Mouse (Mus musculus): ENCODE measurements around the gene Igfbp7. TPM values are rescaled to one million over a fixed set of nuclear protein-coding genes. Genes with fewer than 3 reads are reported as not detected.

Igfbp7 gene
- polyA plus RNA-seq, 1 experiment = 201 TPM

DNA sequence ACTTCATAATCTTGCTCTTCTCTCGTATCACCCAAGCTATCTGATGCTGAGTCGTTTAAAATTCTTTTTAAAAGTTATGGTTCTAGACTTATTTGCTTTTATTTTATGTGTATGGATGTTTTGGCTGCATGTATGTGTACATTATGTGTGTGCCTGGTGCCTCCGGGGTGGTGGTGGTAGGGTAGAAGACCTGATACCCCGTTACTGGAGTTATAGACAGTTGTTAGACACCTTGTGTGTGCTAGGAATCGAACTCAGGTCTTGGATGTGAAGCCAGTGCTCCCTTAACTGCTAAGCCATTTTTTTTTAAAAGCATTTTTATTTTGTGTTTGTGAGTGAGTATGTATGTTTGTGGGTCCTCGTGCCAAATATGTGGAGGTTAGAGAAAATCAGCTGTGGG lies 689 bp upstream of the Igfbp7 start:
- Histone ChIP-seq H3K4me2 (ENCODE audit: low read depth) (peak overlapping the region; percentile 93), H3K79me2 (ENCODE audit: control insufficient read depth, insufficient read depth) (peaks cover 27% of the 10 kb centered on the region), H3K36me3 (ENCODE audit: control insufficient read depth, insufficient read depth) (no peaks in the 10 kb centered on the region), H3ac (ENCODE audit: control insufficient read depth, insufficient read length) (no peak overlapping the region), H3K27me3 (ENCODE audit: control insufficient read depth, insufficient read depth, insufficient read length) (no peaks in the 10 kb centered on the region), H3K4me3 (peak overlapping the region; percentile 25)
- TF ChIP-seq E2F4 (IDR thresholded peaks at IDR 0.05; ENCODE audit: insufficient read depth) = no peak
- no peak for TF ChIP-seq POLR2A (IDR thresholded peaks at IDR 0.05; ENCODE audit: insufficient read length, low read depth)
- TF ChIP-seq REST (IDR thresholded peaks at IDR 0.05; ENCODE audit: insufficient read depth, insufficient read length) = no peak
- TF ChIP-seq POLR2AphosphoS2 (IDR thresholded peaks at IDR 0.05; ENCODE audit: insufficient read length, low read depth) = no peak
- no peak for TF ChIP-seq MAX (IDR thresholded peaks at IDR 0.05; ENCODE audit: low read depth)

DNA sequence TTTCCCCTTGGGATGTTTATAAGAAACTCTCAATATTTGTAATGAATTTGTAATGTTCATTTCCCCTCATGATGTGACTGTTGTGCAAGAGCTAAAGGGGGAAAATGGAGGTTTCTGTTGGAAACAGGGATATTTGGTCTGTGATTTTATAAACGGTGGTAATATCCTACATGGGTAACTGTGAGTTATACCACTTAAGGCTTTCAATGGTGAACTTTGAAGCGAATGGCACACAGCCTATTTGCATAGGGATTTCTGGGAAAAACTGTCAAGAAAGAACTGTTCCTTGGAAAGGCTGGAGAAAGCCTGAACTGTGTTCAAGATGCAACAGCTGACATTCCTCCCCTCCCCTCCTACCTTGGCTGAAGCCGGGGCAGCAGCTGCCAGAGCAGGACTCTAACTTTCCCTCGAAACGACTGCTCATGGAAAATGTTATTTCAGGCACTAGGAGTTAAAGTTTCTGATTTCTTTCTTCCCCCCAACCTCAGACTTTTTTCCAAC lies 1.4 kb downstream of the Igfbp7 start:
- peaks cover 34% of the 10 kb centered on the region for H3K79me2 ChIP-seq (ENCODE audit: control insufficient read depth, insufficient read depth)
- no peak overlapping the region for H3ac ChIP-seq (ENCODE audit: control insufficient read depth, insufficient read length)
- H3K4me2 ChIP-seq (ENCODE audit: low read depth) = peak overlapping the region; percentile 93
- TF ChIP-seq CEBPB (IDR thresholded peaks at IDR 0.05; ENCODE audit: insufficient read depth, poor library complexity, severe bottlenecking) (no peak), MYOD1 (IDR thresholded peaks at IDR 0.05; ENCODE audit: control insufficient read depth in 1 of 3, insufficient read length in 2 of 3, low read depth in 2 of 3) (peak in 2 of 3 experiments; percentile 72 to 80), TCF3 (IDR thresholded peaks at IDR 0.05; ENCODE audit: insufficient read length, low read depth) (no peak), MYOG (IDR thresholded peaks at IDR 0.05; ENCODE audit: control insufficient read depth in 1 of 3, insufficient read depth in 1 of 3, insufficient read length in 2 of 3, low read depth in 2 of 3) (peak in 2 of 3 experiments; percentile 69 to 78)
- H3K36me3 ChIP-seq (ENCODE audit: control insufficient read depth, insufficient read depth) = no peaks in the 10 kb centered on the region
- peak overlapping the region; percentile 25 for H3K4me3 ChIP-seq
- no peaks in the 10 kb centered on the region for H3K27me3 ChIP-seq (ENCODE audit: control insufficient read depth, insufficient read depth, insufficient read length)

DNA sequence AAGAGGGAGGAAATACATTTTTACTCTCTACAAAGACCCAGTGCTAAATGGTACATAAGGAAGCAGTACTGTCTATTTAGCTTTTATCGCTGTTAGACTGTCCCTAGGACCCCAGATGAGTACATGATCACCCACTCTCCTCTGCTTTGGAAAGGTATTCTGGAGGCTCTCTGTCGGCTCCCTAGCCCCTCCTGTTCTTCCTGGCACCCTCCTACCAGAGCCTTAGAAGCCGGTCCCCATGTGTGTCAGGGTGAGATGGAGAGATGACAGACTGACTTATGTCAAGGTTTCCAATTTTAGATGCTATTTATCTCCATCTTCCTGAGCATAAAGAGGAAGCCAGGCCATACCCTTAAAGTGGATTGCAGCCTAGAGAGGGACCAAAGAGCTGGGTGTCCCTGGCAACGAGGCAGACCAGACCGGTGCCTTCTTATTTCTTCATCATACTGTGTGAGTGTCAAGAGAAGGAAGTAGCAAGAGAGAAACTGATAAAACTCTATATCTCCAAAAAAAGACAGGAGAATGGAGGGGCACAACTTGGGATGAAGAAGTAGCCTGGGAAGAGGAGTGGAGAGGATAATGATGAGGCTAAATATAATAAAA lies 2.3 kb downstream of the Igfbp7 start:
- H3K27me3 ChIP-seq (ENCODE audit: control insufficient read depth, insufficient read depth, insufficient read length) = no peaks in the 10 kb centered on the region

DNA sequence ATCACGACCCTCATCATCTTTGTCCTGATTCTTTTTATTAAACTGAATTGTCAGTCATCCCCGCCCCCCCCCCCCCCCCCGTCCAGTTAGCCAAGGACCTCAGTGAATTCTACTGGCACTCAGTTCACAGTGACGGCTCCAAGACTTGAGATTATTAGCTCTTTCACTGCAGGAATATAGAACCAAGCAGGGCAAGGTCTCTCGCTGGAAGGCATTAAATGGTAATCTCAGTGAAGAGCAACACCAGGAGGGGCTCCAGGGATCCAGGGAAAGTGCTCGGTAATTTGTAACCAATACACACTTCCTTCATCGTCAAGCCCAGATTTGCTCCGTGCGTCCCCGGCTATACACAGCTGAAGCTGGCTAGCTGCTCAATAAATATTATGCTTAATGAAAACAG lies 2.9 kb downstream of the Igfbp7 start:
- Histone ChIP-seq H3K4me2 (ENCODE audit: low read depth) (no peak overlapping the region), H3K79me2 (ENCODE audit: control insufficient read depth, insufficient read depth) (peaks cover 34% of the 10 kb centered on the region), H3ac (ENCODE audit: control insufficient read depth, insufficient read length) (no peak overlapping the region), H3K36me3 (ENCODE audit: control insufficient read depth, insufficient read depth) (no peaks in the 10 kb centered on the region), H3K4me3 (no peak overlapping the region), H3K27me3 (ENCODE audit: control insufficient read depth, insufficient read depth, insufficient read length) (no peaks in the 10 kb centered on the region)
- TF ChIP-seq REST (IDR thresholded peaks at IDR 0.05; ENCODE audit: insufficient read depth, insufficient read length) (no peak), CEBPB (IDR thresholded peaks at IDR 0.05; ENCODE audit: insufficient read depth, poor library complexity, severe bottlenecking) (no peak), E2F4 (IDR thresholded peaks at IDR 0.05; ENCODE audit: insufficient read depth) (no peak), POLR2AphosphoS2 (IDR thresholded peaks at IDR 0.05; ENCODE audit: insufficient read length, low read depth) (no peak), TCF12 (IDR thresholded peaks at IDR 0.05; ENCODE audit: insufficient read depth, poor library complexity, severe bottlenecking) (no peak), USF1 (IDR thresholded peaks at IDR 0.05; ENCODE audit: low read depth) (no peak), POLR2A (IDR thresholded peaks at IDR 0.05; ENCODE audit: insufficient read length, low read depth) (no peak), MYOD1 (IDR thresholded peaks at IDR 0.05; ENCODE audit: control insufficient read depth in 1 of 3, insufficient read length in 2 of 3, low read depth in 2 of 3) (no peak), SRF (IDR thresholded peaks at IDR 0.05; ENCODE audit: control insufficient read depth, insufficient read length, low read depth) (no peak), TCF3 (IDR thresholded peaks at IDR 0.05; ENCODE audit: insufficient read length, low read depth) (no peak), MAX (IDR thresholded peaks at IDR 0.05; ENCODE audit: low read depth) (no peak), MYOG (IDR thresholded peaks at IDR 0.05; ENCODE audit: control insufficient read depth in 1 of 3, insufficient read depth in 1 of 3, insufficient read length in 2 of 3, low read depth in 2 of 3) (no peak)

More for the DNA sequence above, 2.3 kb downstream of the Igfbp7 start:
- H3ac ChIP-seq (ENCODE audit: control insufficient read depth, insufficient read length) = no peak overlapping the region
- no peak overlapping the region for H3K4me3 ChIP-seq
- H3K79me2 ChIP-seq (ENCODE audit: control insufficient read depth, insufficient read depth) = peaks cover 34% of the 10 kb centered on the region
- TF ChIP-seq USF1 (IDR thresholded peaks at IDR 0.05; ENCODE audit: low read depth) (no peak), POLR2AphosphoS2 (IDR thresholded peaks at IDR 0.05; ENCODE audit: insufficient read length, low read depth) (no peak), E2F4 (IDR thresholded peaks at IDR 0.05; ENCODE audit: insufficient read depth) (no peak), TCF3 (IDR thresholded peaks at IDR 0.05; ENCODE audit: insufficient read length, low read depth) (no peak), MYOG (IDR thresholded peaks at IDR 0.05; ENCODE audit: control insufficient read depth in 1 of 3, insufficient read depth in 1 of 3, insufficient read length in 2 of 3, low read depth in 2 of 3) (no peak), REST (IDR thresholded peaks at IDR 0.05; ENCODE audit: insufficient read depth, insufficient read length) (no peak), MAX (IDR thresholded peaks at IDR 0.05; ENCODE audit: low read depth) (no peak), SRF (IDR thresholded peaks at IDR 0.05; ENCODE audit: control insufficient read depth, insufficient read length, low read depth) (no peak), MYOD1 (IDR thresholded peaks at IDR 0.05; ENCODE audit: control insufficient read depth in 1 of 3, insufficient read length in 2 of 3, low read depth in 2 of 3) (no peak), CEBPB (IDR thresholded peaks at IDR 0.05; ENCODE audit: insufficient read depth, poor library complexity, severe bottlenecking) (no peak), POLR2A (IDR thresholded peaks at IDR 0.05; ENCODE audit: insufficient read length, low read depth) (no peak), TCF12 (IDR thresholded peaks at IDR 0.05; ENCODE audit: insufficient read depth, poor library complexity, severe bottlenecking) (no peak)
- H3K36me3 ChIP-seq (ENCODE audit: control insufficient read depth, insufficient read depth) = no peaks in the 10 kb centered on the region
- peak overlapping the region; percentile 22 for H3K4me2 ChIP-seq (ENCODE audit: low read depth)

DNA sequence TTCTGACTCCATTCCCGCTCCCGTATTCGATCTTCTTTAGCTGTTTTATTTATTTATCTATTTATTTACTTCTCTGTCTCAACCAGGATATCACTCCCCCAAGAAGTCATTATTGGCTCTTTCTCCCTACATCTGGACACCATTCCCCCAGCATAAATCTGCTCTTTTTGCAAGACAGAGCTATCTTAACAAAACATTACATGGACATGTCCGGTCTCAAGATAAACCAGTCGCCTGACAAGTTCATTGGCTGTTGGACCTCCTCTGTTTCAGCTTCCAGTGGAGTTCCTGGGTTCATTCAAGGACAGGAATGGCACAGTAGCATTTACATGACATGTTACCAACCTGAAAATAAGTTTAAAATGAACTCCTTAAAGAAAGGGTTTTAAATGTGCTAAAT lies 4.9 kb downstream of the Igfbp7 start:
- Histone ChIP-seq H3ac (ENCODE audit: control insufficient read depth, insufficient read length) (no peak overlapping the region), H3K79me2 (ENCODE audit: control insufficient read depth, insufficient read depth) (peaks cover 39% of the 10 kb centered on the region), H3K4me3 (no peak overlapping the region), H3K36me3 (ENCODE audit: control insufficient read depth, insufficient read depth) (no peaks in the 10 kb centered on the region), H3K4me2 (ENCODE audit: low read depth) (no peak overlapping the region), H3K27me3 (ENCODE audit: control insufficient read depth, insufficient read depth, insufficient read length) (no peaks in the 10 kb centered on the region)
- no peak for TF ChIP-seq MAX (IDR thresholded peaks at IDR 0.05; ENCODE audit: low read depth)
- no peak for TF ChIP-seq SRF (IDR thresholded peaks at IDR 0.05; ENCODE audit: control insufficient read depth, insufficient read length, low read depth)
- TF ChIP-seq USF1 (IDR thresholded peaks at IDR 0.05; ENCODE audit: low read depth) = no peak
- no peak for TF ChIP-seq E2F4 (IDR thresholded peaks at IDR 0.05; ENCODE audit: insufficient read depth)
- no peak for TF ChIP-seq REST (IDR thresholded peaks at IDR 0.05; ENCODE audit: insufficient read depth, insufficient read length)
- no peak for TF ChIP-seq CEBPB (IDR thresholded peaks at IDR 0.05; ENCODE audit: insufficient read depth, poor library complexity, severe bottlenecking)
- no peak for TF ChIP-seq TCF3 (IDR thresholded peaks at IDR 0.05; ENCODE audit: insufficient read length, low read depth)
- TF ChIP-seq MYOG (IDR thresholded peaks at IDR 0.05; ENCODE audit: control insufficient read depth in 1 of 3, insufficient read depth in 1 of 3, insufficient read length in 2 of 3, low read depth in 2 of 3) = no peak
- TF ChIP-seq TCF12 (IDR thresholded peaks at IDR 0.05; ENCODE audit: insufficient read depth, poor library complexity, severe bottlenecking) = no peak
- no peak for TF ChIP-seq POLR2AphosphoS2 (IDR thresholded peaks at IDR 0.05; ENCODE audit: insufficient read length, low read depth)
- no peak for TF ChIP-seq MYOD1 (IDR thresholded peaks at IDR 0.05; ENCODE audit: control insufficient read depth in 1 of 3, insufficient read length in 2 of 3, low read depth in 2 of 3)
- no peak for TF ChIP-seq POLR2A (IDR thresholded peaks at IDR 0.05; ENCODE audit: insufficient read length, low read depth)
